Mouse (Mus musculus) hindbrain, embryonic 16.5 days (tissue): ENCODE data around the gene Ten1. TPM values are rescaled to one million over a fixed set of nuclear protein-coding genes. Genes with fewer than 3 reads are reported as not detected.

Source experiments
- ATAC-seq: fragments of 200-750 bp; cut with Nextera tagmentation; 2 replicates; pipeline ENCODE4 v1.8.0; 2017; ENCODE audit warnings: moderate TSS enrichment, moderate library complexity
- H3K27ac ChIP-seq: fragments of 300-500 bp; sonication (generic); 2 replicates; pipeline ENCODE4 v1.5.1; 2014; ENCODE audit warnings: low read depth, mild to moderate bottlenecking, control low read depth, low read length, moderate library complexity
- H3K27me3 ChIP-seq: fragments of 300-500 bp; sonication (generic); replicated peaks from 2 replicates; pipeline ENCODE4 v1.6.1; 2014; ENCODE audit warnings: low read length; ENCODE audit not compliant: control insufficient read depth, insufficient read depth
- H3K36me3 ChIP-seq: fragments of 300-500 bp; sonication (generic); 2 replicates; pipeline ENCODE4 v1.6.1; 2014; ENCODE audit warnings: mild to moderate bottlenecking, low read length, moderate library complexity, mixed read lengths; ENCODE audit not compliant: control insufficient read depth, insufficient read depth
- H3K4me1 ChIP-seq: fragments of 300-500 bp; sonication (generic); 2 replicates; pipeline ENCODE4 v1.6.1; 2014; ENCODE audit warnings: low read depth, low read length; ENCODE audit not compliant: control insufficient read depth, insufficient read depth
- H3K4me2 ChIP-seq: fragments of 300-500 bp; sonication (generic); 2 replicates; pipeline ENCODE4 v1.6.1; 2014; ENCODE audit warnings: mild to moderate bottlenecking, low read length, control low read depth, moderate library complexity
- H3K4me3 ChIP-seq: fragments of 300-500 bp; sonication (generic); 2 replicates; pipeline ENCODE4 v1.5.1; 2014; ENCODE audit warnings: mild to moderate bottlenecking, low read length, control low read depth, moderate library complexity
- H3K9ac ChIP-seq: fragments of 300-500 bp; sonication (generic); 2 replicates; pipeline ENCODE4 v1.6.1; 2014; ENCODE audit warnings: low read depth, mild to moderate bottlenecking, control low read depth, low read length, moderate library complexity
- H3K9me3 ChIP-seq: fragments of 300-500 bp; sonication (generic); 2 replicates; pipeline ENCODE4 v1.6.1; 2014; ENCODE audit warnings: mild to moderate bottlenecking, low read length, moderate library complexity; ENCODE audit not compliant: control insufficient read depth
- WGBS: fragments of 180-500 bp; shearing (Covaris S2); extraction: QIAGEN DNeasy Blood & Tissue Kit; methylation state at CpG from one replicate; pipeline ENCODE4 v1.1.7; 2014; 5-methylcytosine and 5-hydroxymethylcytosine counted together
- polyA plus RNA-seq: library from polyadenylated mRNA; unstranded; fragments of >200 nt; fragmentation: Nextera tagmentation; extraction: Ambion mirVana; gene quantifications from 2 replicates; pipeline ENCODE4 v1.2.1, GENCODE M21; 2015

The Ten1 gene
- polyA plus RNA-seq, 1 experiment from 2014 or later, result 106 TPM

- H3K27ac ChIP-seq, result no peak overlapping the region
- H3K9me3 ChIP-seq, result no peaks in the 10 kb centered on the region
- no peaks in the 10 kb centered on the region for H3K27me3 ChIP-seq
- 89% methylated on average over 9 of the region's 9 CpGs for WGBS
- peaks cover 49% of the 10 kb centered on the region for H3K36me3 ChIP-seq
- ATAC-seq, result no peak
- H3K4me3 ChIP-seq, result no peak overlapping the region
- H3K4me2 ChIP-seq, result no peak overlapping the region
- H3K4me1 ChIP-seq, result no peaks in the 10 kb centered on the region
- H3K9ac ChIP-seq, result no peak overlapping the region
These were observed 57.5 kb downstream of the Ten1 start for GRCm38 (mm10) chr11:116255982-116256675.

- no peaks in the 10 kb centered on the region for H3K4me1 ChIP-seq
- H3K27ac ChIP-seq, result no peak overlapping the region
- no peaks in the 10 kb centered on the region for H3K9me3 ChIP-seq
- H3K4me3 ChIP-seq, result no peak overlapping the region
- no peak overlapping the region for H3K4me2 ChIP-seq
- no peak for ATAC-seq
- WGBS, result 96% methylated on average over 8 of the region's 8 CpGs
- H3K27me3 ChIP-seq, result no peaks in the 10 kb centered on the region
- H3K9ac ChIP-seq, result no peak overlapping the region
- H3K36me3 ChIP-seq, result peaks cover 60% of the 10 kb centered on the region
These were observed 60.8 kb downstream of the Ten1 start for GRCm38 (mm10) chr11:116259461-116259860.

GRCm38 (mm10) chr11:116260259-116260658, 61.6 kb downstream of the Ten1 start:
- Histone ChIP-seq H3K4me3 (no peak overlapping the region), H3K9me3 (no peaks in the 10 kb centered on the region), H3K4me1 (no peaks in the 10 kb centered on the region), H3K9ac (no peak overlapping the region), H3K27me3 (no peaks in the 10 kb centered on the region), H3K36me3 (peaks cover 58% of the 10 kb centered on the region), H3K4me2 (no peak overlapping the region), H3K27ac (no peak overlapping the region)
- ATAC-seq, result no peak
- WGBS, result 93% methylated on average over 7 of the region's 7 CpGs

Other genes starting within 250 kb of the Ten1 start
- 1.8 and 2.1 TPM in 2 replicates for gene Itgb4, start 224.1 kb upstream of the Ten1 start, polyA plus RNA-seq
- 76.0 and 76.2 TPM in 2 replicates for gene Galk1, start 186.1 kb upstream of the Ten1 start, polyA plus RNA-seq
- gene H3f3b, start 170.9 kb upstream of the Ten1 start, polyA plus RNA-seq, result 1,585 and 1,603 TPM in 2 replicates
- gene Unk, start 168.5 kb upstream of the Ten1 start, polyA plus RNA-seq, result 30.1 and 37.6 TPM in 2 replicates
- gene Unc13d, start 120.9 kb upstream of the Ten1 start, polyA plus RNA-seq, result 0.69 and 0.80 TPM in 2 replicates
- 183 and 225 TPM in 2 replicates for gene Wbp2, start 111.9 kb upstream of the Ten1 start, polyA plus RNA-seq
- gene Trim47, start 71.6 kb upstream of the Ten1 start, polyA plus RNA-seq, result 13.5 and 14.5 TPM in 2 replicates
- 3.0 and 4.2 TPM in 2 replicates for gene Trim65, start 67.7 kb upstream of the Ten1 start, polyA plus RNA-seq
- 84.0 and 86.8 TPM in 2 replicates for gene Mrpl38, start 60.0 kb upstream of the Ten1 start, polyA plus RNA-seq
- 49.5 and 55.5 TPM in 2 replicates for gene Fbf1, start 30.7 kb upstream of the Ten1 start, polyA plus RNA-seq
- 67.8 and 73.1 TPM in 2 replicates for gene Acox1, start 190 bp downstream of the Ten1 start, polyA plus RNA-seq
- gene Evpl, start 39.2 kb downstream of the Ten1 start, polyA plus RNA-seq, result 1.1 and 1.2 TPM in 2 replicates
- 61.8 and 62.4 TPM in 2 replicates for gene Srp68, start 75.4 kb downstream of the Ten1 start, polyA plus RNA-seq
- 0.25 and 1.1 TPM in 2 replicates for gene Galr2, start 82.1 kb downstream of the Ten1 start, polyA plus RNA-seq
- gene Exoc7, start 108.4 kb downstream of the Ten1 start, polyA plus RNA-seq, result 122 and 127 TPM in 2 replicates
- 13.2 and 16.2 TPM in 2 replicates for gene Foxj1, start 136.5 kb downstream of the Ten1 start, polyA plus RNA-seq
- gene Rnf157, start 214.2 kb downstream of the Ten1 start, polyA plus RNA-seq, result 27.8 and 28.5 TPM in 2 replicates
- 28.3 and 35.1 TPM in 2 replicates for gene Ubald2, start 235.2 kb downstream of the Ten1 start, polyA plus RNA-seq